Mouse (Mus musculus) stomach, postnatal 0 days (tissue): ENCODE measurements around the gene Atpaf1. TPM values are rescaled to one million over a fixed set of nuclear protein-coding genes. Genes with fewer than 3 reads are reported as not detected.

Experiments used
- ATAC-seq: fragments of 200-750 bp; cut with Nextera tagmentation; 2 replicates; pipeline ENCODE4 v1.8.0; 2017; ENCODE audit not compliant: low FRiP score, low TSS enrichment
- DNase-seq: peaks from one replicate; pipeline ENCODE4 v3.0.0-alpha.2; 2016; ENCODE audit warnings: low spot score
- H3K27ac ChIP-seq: fragments of 300-500 bp; sonication (generic); replicated peaks from 2 replicates; pipeline ENCODE4 v1.5.1; 2014; ENCODE audit warnings: mild to moderate bottlenecking, control low read depth
- H3K27me3 ChIP-seq: fragments of 300-500 bp; sonication (generic); 2 replicates; pipeline ENCODE4 v1.6.1; 2014; ENCODE audit warnings: low read length; ENCODE audit not compliant: control insufficient read depth, insufficient read depth
- H3K36me3 ChIP-seq: fragments of 300-500 bp; sonication (generic); 2 replicates; pipeline ENCODE4 v1.6.1; 2014; ENCODE audit warnings: low read length, mixed read lengths; ENCODE audit not compliant: control insufficient read depth, insufficient read depth
- H3K4me1 ChIP-seq: fragments of 300-500 bp; sonication (generic); replicated peaks from 2 replicates; pipeline ENCODE4 v1.6.1; 2014; ENCODE audit warnings: antibody characterized with exemption; ENCODE audit not compliant: control insufficient read depth, insufficient read depth
- H3K4me2 ChIP-seq: fragments of 300-500 bp; sonication (generic); replicated peaks from 2 replicates; pipeline ENCODE4 v1.6.1; 2014; ENCODE audit warnings: low read depth, mild to moderate bottlenecking, control low read depth, moderate library complexity
- H3K4me3 ChIP-seq: fragments of 300-500 bp; sonication (generic); 2 replicates; pipeline ENCODE4 v1.5.1; 2014; ENCODE audit warnings: low read depth, low read length, control low read depth
- H3K9ac ChIP-seq: fragments of 300-500 bp; sonication (generic); 2 replicates; pipeline ENCODE4 v1.6.1; 2014; ENCODE audit warnings: mild to moderate bottlenecking, low read length, control low read depth, mixed read lengths
- H3K9me3 ChIP-seq: fragments of 300-500 bp; sonication (generic); 2 replicates; pipeline ENCODE4 v1.6.1; 2016; ENCODE audit warnings: low read length; ENCODE audit not compliant: control insufficient read depth
- CTCF ChIP-seq: IDR thresholded peaks from 2 replicates; pipeline ENCODE4 v1.5.1; 2016; ENCODE audit warnings: antibody characterized with exemption, low read depth, mild to moderate bottlenecking, moderate library complexity
- EP300 ChIP-seq: optimal IDR thresholded peaks from 2 replicates; pipeline ENCODE3; 2016; ENCODE audit warnings: antibody characterized with exemption
- WGBS: fragments of 180-500 bp; shearing (Covaris S2); extraction: QIAGEN DNeasy Blood & Tissue Kit; methylation state at CpG from one replicate; pipeline ENCODE4 v1.1.7; 2014; 5-methylcytosine and 5-hydroxymethylcytosine counted together
- polyA plus RNA-seq: library from polyadenylated mRNA; unstranded; fragments of >200 nt; fragmentation: Nextera tagmentation; extraction: Ambion mirVana; gene quantifications from 2 replicates; pipeline ENCODE4 v1.2.1, GENCODE M21; 2015

The Atpaf1 gene
- 30.4 and 30.6 TPM in 2 replicates for polyA plus RNA-seq

- Histone ChIP-seq H3K36me3 (no peaks in the 10 kb centered on the region), H3K4me1 (no peaks in the 10 kb centered on the region), H3K27me3 (no peaks in the 10 kb centered on the region), H3K27ac (peak within 1 kb of the TSS; percentile 81), H3K9me3 (no peaks in the 10 kb centered on the region), H3K9ac (peak within 1 kb of the TSS; percentile 79), H3K4me3 (peak within 1 kb of the TSS; percentile 75), H3K4me2 (peak within 1 kb of the TSS; percentile 67)
- ATAC-seq (peak; percentile 88), DNase-seq (peak; percentile 79)
- TF ChIP-seq CTCF, result peak; percentile 50
- TF ChIP-seq EP300, result no peak
- under 1% methylated on average over 66 of the region's 69 CpGs for WGBS
Observed at GRCm38 (mm10) chr4:115784769-115785510, at the start of gene Atpaf1. Gene Atpaf1, plus strand, starts transcription at chr4:115784812.

GRCm38 (mm10) chr4:115734867-115735266 lies 49.7 kb upstream of the Atpaf1 start:
- WGBS, result 55% methylated on average over 4 of the region's 4 CpGs
- no peak overlapping the region for H3K9ac ChIP-seq
- no peaks in the 10 kb centered on the region for H3K36me3 ChIP-seq
- H3K4me3 ChIP-seq, result no peak overlapping the region
- TF ChIP-seq EP300 (no peak), CTCF (no peak)
- H3K4me2 ChIP-seq, result no peak overlapping the region
- H3K27ac ChIP-seq, result no peak overlapping the region
- H3K27me3 ChIP-seq, result no peaks in the 10 kb centered on the region
- ATAC-seq (no peak), DNase-seq (peak; percentile 16)
- H3K9me3 ChIP-seq, result no peaks in the 10 kb centered on the region
- H3K4me1 ChIP-seq, result peaks cover 5% of the 10 kb centered on the region

- WGBS, result under 1% methylated on average over 44 of the region's 45 CpGs
- Histone ChIP-seq H3K4me2 (peak within 1 kb of the TSS; percentile 81), H3K27me3 (no peaks in the 10 kb centered on the region), H3K4me3 (peak within 1 kb of the TSS; percentile 69), H3K36me3 (no peaks in the 10 kb centered on the region; the same call in 1 of the 2 replicates), H3K9me3 (no peaks in the 10 kb centered on the region), H3K9ac (peak within 1 kb of the TSS; percentile 87), H3K27ac (peak within 1 kb of the TSS; percentile 82), H3K4me1 (peaks cover 5% of the 10 kb centered on the region)
- no peak for TF ChIP-seq EP300
- TF ChIP-seq CTCF, result peak; percentile 70
- DNase-seq (peak; percentile 100), ATAC-seq (peak; percentile 99)
Observed at GRCm38 (mm10) chr4:115737551-115738041, 47.0 kb upstream of the Atpaf1 start, which contains the start of gene Efcab14. Gene Efcab14, plus strand, starts transcription at chr4:115737744.

- no peaks in the 10 kb centered on the region; the same call in 1 of the 2 replicates for H3K36me3 ChIP-seq
- no peak overlapping the region for H3K27ac ChIP-seq
- ATAC-seq (no peak), DNase-seq (peak; percentile 18)
- WGBS, result 36% methylated on average over 13 of the region's 13 CpGs
- peaks cover 5% of the 10 kb centered on the region for H3K4me1 ChIP-seq
- H3K4me2 ChIP-seq, result peak overlapping the region; percentile 81
- no peaks in the 10 kb centered on the region for H3K9me3 ChIP-seq
- H3K4me3 ChIP-seq, result peak overlapping the region; percentile 69
- no peaks in the 10 kb centered on the region for H3K27me3 ChIP-seq
- H3K9ac ChIP-seq, result peak overlapping the region; percentile 87
- no peak for TF ChIP-seq EP300
- no peak for TF ChIP-seq CTCF
Observed at GRCm38 (mm10) chr4:115738481-115738985, 46.1 kb upstream of the Atpaf1 start.

DNA sequence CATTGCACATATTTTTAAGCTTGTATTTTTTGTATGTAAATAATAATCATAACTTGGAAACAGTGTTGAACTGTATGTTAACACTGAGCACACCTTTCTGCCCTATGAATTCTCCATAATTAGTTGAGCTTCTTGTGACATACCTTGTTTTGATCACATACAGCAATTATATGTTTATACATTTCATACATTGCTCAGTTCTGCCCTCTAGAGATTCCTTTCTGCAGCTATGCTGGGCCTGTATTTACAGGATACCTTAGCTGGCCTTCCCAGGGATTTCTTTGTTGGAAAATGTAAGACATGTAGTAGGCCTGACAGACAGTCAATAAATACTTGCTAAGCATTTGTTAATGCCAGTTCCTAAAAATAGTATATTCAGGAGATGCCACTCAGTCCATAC lies 42.0 kb upstream of the Atpaf1 start:
- Histone ChIP-seq H3K4me1 (peaks cover 5% of the 10 kb centered on the region), H3K27me3 (no peaks in the 10 kb centered on the region), H3K27ac (no peak overlapping the region), H3K4me3 (no peak overlapping the region), H3K36me3 (no peaks in the 10 kb centered on the region; the same call in 1 of the 2 replicates), H3K9ac (no peak overlapping the region), H3K4me2 (no peak overlapping the region), H3K9me3 (no peaks in the 10 kb centered on the region)
- TF ChIP-seq CTCF, result peak; percentile 45
- no peak for TF ChIP-seq EP300
- ATAC-seq, result no peak
- DNase-seq, result no peak

GRCm38 (mm10) chr4:115743096-115743495 lies 41.5 kb upstream of the Atpaf1 start:
- Histone ChIP-seq H3K9me3 (no peaks in the 10 kb centered on the region), H3K36me3 (no peaks in the 10 kb centered on the region; the same call in 1 of the 2 replicates), H3K4me2 (no peak overlapping the region), H3K27me3 (no peaks in the 10 kb centered on the region), H3K4me1 (peaks cover 5% of the 10 kb centered on the region), H3K9ac (no peak overlapping the region), H3K4me3 (no peak overlapping the region), H3K27ac (no peak overlapping the region)
- TF ChIP-seq CTCF (no peak), EP300 (no peak)
- peak; percentile 84 for ATAC-seq
- no peak for DNase-seq
- WGBS, result 74% methylated on average over 4 of the region's 4 CpGs
